17 mouse cellular contexts compared by ENCODE assay signal in the genomic region with DNA sequence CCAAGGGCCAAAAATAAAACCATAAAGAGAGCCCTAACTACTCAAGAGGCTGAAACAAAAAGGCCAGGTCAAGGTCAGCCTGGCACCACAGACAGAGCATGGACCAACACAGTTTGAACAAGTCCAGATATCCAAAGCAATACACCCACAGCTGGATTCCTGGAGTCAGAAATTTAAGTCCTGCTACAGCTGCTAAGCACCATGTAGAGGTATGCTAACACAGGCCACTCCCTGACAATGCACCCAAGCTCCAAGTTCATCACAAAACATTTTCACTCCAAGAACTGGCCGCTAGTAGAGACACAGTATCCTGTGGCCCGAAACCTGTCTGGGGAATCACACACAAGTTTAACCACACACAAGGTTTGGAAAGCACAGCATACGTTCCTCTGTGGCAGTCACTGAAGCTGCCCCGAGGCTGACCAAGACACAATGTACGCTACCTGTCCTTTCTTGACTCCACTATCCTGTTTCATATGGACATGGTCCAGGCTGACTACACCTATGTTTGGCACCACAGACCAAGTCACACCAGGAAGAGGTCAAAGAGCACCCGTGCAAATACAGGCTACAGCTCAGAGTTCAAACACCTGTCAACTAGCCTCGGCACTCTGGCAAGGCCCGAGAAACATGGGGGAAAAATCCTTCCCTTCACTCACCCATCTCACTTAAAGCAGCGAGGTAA. TPM values are rescaled to one million over a fixed set of nuclear protein-coding genes. Genes with fewer than 3 reads are reported as not detected.
DNase-seq lines count a peak whose midpoint lies in the region; ATAC-seq and TF ChIP-seq lines count a peak whose summit lies in the region.
"Had no signal": no experiment of that assay in that cellular context is flagged by ENCODE, and none has a peak within 500 bp of the region (broad histone marks: within the 10 kb centered on the region; RNA-seq: fewer than 3 reads in every experiment).

No protein-coding gene starts in this region.

- no peak overlapping the region for H3K4me3 ChIP-seq in heart, embryonic 10.5 days
- H3K4me3 ChIP-seq in heart, adult 2 months = no peak overlapping the region
- H3K4me3 ChIP-seq in kidney, embryonic 15.5 days (replicated peaks) = no peak overlapping the region
- H3K4me3 ChIP-seq in liver, embryonic 14.5 days (ENCODE audit: insufficient read depth in 1 of 2, low read depth in 2 of 2, low read length in 2 of 2) = no peak overlapping the region
- H3K4me3 ChIP-seq: embryonic facial prominence, embryonic 10.5 days; megakaryocyte, embryonic 14.5 days; neural tube, embryonic 13.5 days had no signal

- peaks cover 48% of the 10 kb centered on the region for H3K36me3 ChIP-seq in heart, embryonic 10.5 days
- H3K36me3 ChIP-seq in heart, adult 2 months (ENCODE audit: control insufficient read depth, insufficient read depth, low read length) = peaks cover 3% of the 10 kb centered on the region; the same call in 1 of the 2 replicates
- peaks cover 54% of the 10 kb centered on the region for H3K36me3 ChIP-seq in kidney, embryonic 15.5 days
- no peaks in the 10 kb centered on the region; the same call in 1 of the 2 replicates for H3K36me3 ChIP-seq in liver, embryonic 14.5 days (replicated peaks; ENCODE audit: control insufficient read depth, insufficient read depth, low read depth)

- intact Hi-C loops in heart, adult 2 months (cut with DNase I) = no loop called here

- peaks cover 9% of the 10 kb centered on the region for H3K79me2 ChIP-seq in heart, adult 2 months (replicated peaks; ENCODE audit: control insufficient read depth, insufficient read depth, low read length)

- TF ChIP-seq EP300 in heart, adult 2 months (IDR thresholded peaks at IDR 0.05; ENCODE audit: insufficient read depth, low read depth, low read length) = no peak
- no peak for TF ChIP-seq EP300 in liver, embryonic 14.5 days (IDR thresholded peaks at IDR 0.05; ENCODE audit: low read depth)

- H3K27ac ChIP-seq in heart, embryonic 10.5 days = peak overlapping the region; percentile 12; the same call in 1 of the 2 replicates
- H3K27ac ChIP-seq in heart, adult 2 months = no peak overlapping the region; the same call in 1 of the 2 replicates
- H3K27ac ChIP-seq in kidney, embryonic 15.5 days = no peak overlapping the region
- H3K27ac ChIP-seq in liver, embryonic 14.5 days = no peak overlapping the region
- H3K27ac ChIP-seq: embryonic facial prominence, embryonic 10.5 days; hindbrain, postnatal 0 days; neural tube, embryonic 13.5 days had no signal

- WGBS in heart, embryonic 10.5 days = 95% methylated on average over 9 of the region's 9 CpGs
- 79% methylated on average over 9 of the region's 9 CpGs for WGBS in heart, adult 2 months
- WGBS in kidney, embryonic 15.5 days = 90% methylated on average over 9 of the region's 9 CpGs
- 71% methylated on average over 9 of the region's 9 CpGs for WGBS in liver, embryonic 14.5 days (ENCODE audit: insufficient replicate concordance)

- no peak overlapping the region for H3K4me2 ChIP-seq in kidney, embryonic 15.5 days
- peak overlapping the region; percentile 13; the same call in 1 of the 2 replicates for H3K4me2 ChIP-seq in liver, embryonic 14.5 days (ENCODE audit: low read depth)
- H3K4me2 ChIP-seq: neural tube, embryonic 13.5 days had no signal

- no peak overlapping the region for H3K9ac ChIP-seq in heart, adult 2 months (ENCODE audit: low read depth, low read length)
- no peak overlapping the region for H3K9ac ChIP-seq in kidney, embryonic 15.5 days
- H3K9ac ChIP-seq in liver, embryonic 14.5 days (replicated peaks) = no peak overlapping the region
- H3K9ac ChIP-seq: neural tube, embryonic 13.5 days had no signal

- no peak for DNase-seq in heart, embryonic 10.5 days (ENCODE audit: low spot score)
- no peak for DNase-seq in heart, adult 2 months
- DNase-seq in kidney, adult 18-20 months = peak; percentile 41
- peak; percentile 50 for DNase-seq in ZHBTc4 (ENCODE audit: low read depth, low spot score)
- no peak for DNase-seq in liver, embryonic 14.5 days (ENCODE audit: low read depth in 3 of 3, low spot score in 3 of 3)
- DNase-seq in spleen, postnatal 10 days (ENCODE audit: low spot score in 2 of 2) = no peak
- no peak for DNase-seq in layer of hippocampus, adult 18-20 months (ENCODE audit: low spot score in 2 of 2)
- DNase-seq: adrenal gland, postnatal 10 days; cerebellum, postnatal 14 days; heart, postnatal 36 days; spleen, adult 18-20 months had no signal

- no peak for TF ChIP-seq CTCF in heart, adult 2 months (IDR thresholded peaks at IDR 0.05)
- no peak for TF ChIP-seq CTCF in liver, embryonic 14.5 days (IDR thresholded peaks at IDR 0.05; ENCODE audit: low read depth)

- peaks cover 15% of the 10 kb centered on the region for H3K4me1 ChIP-seq in heart, embryonic 10.5 days
- H3K4me1 ChIP-seq in heart, adult 2 months (ENCODE audit: control insufficient read depth, insufficient read depth, low read length) = peaks cover 15% of the 10 kb centered on the region
- no peaks in the 10 kb centered on the region for H3K4me1 ChIP-seq in kidney, embryonic 15.5 days
- H3K4me1 ChIP-seq in liver, embryonic 14.5 days (replicated peaks; ENCODE audit: control insufficient read depth in 2 of 2, insufficient read depth in 2 of 2, low read length in 1 of 2) = peaks cover under 1 to 16% of the 10 kb centered on the region in 2 experiments
- H3K4me1 ChIP-seq: embryonic facial prominence, embryonic 10.5 days had no signal

- no peak for ATAC-seq in kidney, embryonic 15.5 days (replicated peaks; ENCODE audit: low FRiP score)
- ATAC-seq in liver, embryonic 14.5 days (ENCODE audit: insufficient read depth) = no peak
- ATAC-seq: hindbrain, postnatal 0 days; lung, postnatal 0 days had no signal

- TF ChIP-seq POLR2A in heart, adult 2 months (IDR thresholded peaks at IDR 0.05; ENCODE audit: insufficient read depth, low read depth, low read length) = no peak

- H3K9me3 ChIP-seq in heart, embryonic 10.5 days = no peaks in the 10 kb centered on the region
- H3K9me3 ChIP-seq in kidney, embryonic 15.5 days (replicated peaks) = no peaks in the 10 kb centered on the region
- no peaks in the 10 kb centered on the region for H3K9me3 ChIP-seq in liver, embryonic 14.5 days (ENCODE audit: control insufficient read depth, low read length)
- H3K9me3 ChIP-seq: embryonic facial prominence, embryonic 10.5 days; megakaryocyte, embryonic 14.5 days; neural tube, embryonic 13.5 days had no signal

- no peaks in the 10 kb centered on the region for H3K27me3 ChIP-seq in heart, embryonic 10.5 days (ENCODE audit: insufficient read depth, poor library complexity, severe bottlenecking)
- H3K27me3 ChIP-seq in heart, adult 2 months (ENCODE audit: control insufficient read depth, insufficient read depth, low read length) = no peaks in the 10 kb centered on the region
- H3K27me3 ChIP-seq in kidney, embryonic 15.5 days = no peaks in the 10 kb centered on the region
- H3K27me3 ChIP-seq in liver, embryonic 14.5 days (ENCODE audit: control insufficient read depth, insufficient read depth, low read length) = no peaks in the 10 kb centered on the region
- H3K27me3 ChIP-seq: megakaryocyte, embryonic 14.5 days; neural tube, embryonic 13.5 days had no signal

RNA-seq across cellular contexts. Expression of a gene that starts 28.7 kb away (rescaled TPM):
- 78.4 and 107 TPM in 2 replicates for polyA plus RNA-seq in heart, embryonic 10.5 days (2016; fragmentation: Nextera tagmentation; extraction: Ambion mirVana)
- 100 to 1,000 TPM; 107 to 109 TPM for total RNA-seq in heart, adult 2 months (2021)
- polyA plus RNA-seq in heart, adult 2 months (2012; rRNA removed) = 52.0 and 73.2 TPM in 2 replicates
- polyA plus RNA-seq in kidney, embryonic 15.5 days (2015; fragmentation: Nextera tagmentation; extraction: Ambion mirVana) = 92.0 and 98.4 TPM in 2 replicates
- 15.7 and 22.4 TPM in 2 replicates for polyA plus RNA-seq in liver, embryonic 14.5 days (2012; rRNA removed)
- polyA plus RNA-seq in liver, embryonic 14.5 days (2014; fragmentation: Nextera tagmentation; extraction: Ambion mirVana) = 26.0 and 30.1 TPM in 2 replicates
- 100 to 1,000 TPM; 184 to 203 TPM for total RNA-seq in layer of hippocampus, adult 18-20 months (2021)

RNA-seq across cellular contexts. Expression of a gene that starts 51.6 kb away (rescaled TPM):
- 33.5 and 45.5 TPM in 2 replicates for polyA plus RNA-seq in heart, embryonic 10.5 days (2016; fragmentation: Nextera tagmentation; extraction: Ambion mirVana)
- total RNA-seq in heart, adult 2 months (2021) = 10 to 100 TPM; 32.9 to 40.7 TPM
- 97.1 and 106 TPM in 2 replicates for polyA plus RNA-seq in heart, adult 2 months (2012; rRNA removed)
- 45.8 and 48.3 TPM in 2 replicates for polyA plus RNA-seq in kidney, embryonic 15.5 days (2015; fragmentation: Nextera tagmentation; extraction: Ambion mirVana)
- polyA plus RNA-seq in liver, embryonic 14.5 days (2012; rRNA removed) = 7.4 and 10.5 TPM in 2 replicates
- polyA plus RNA-seq in liver, embryonic 14.5 days (2014; fragmentation: Nextera tagmentation; extraction: Ambion mirVana) = 8.5 and 9.4 TPM in 2 replicates
- total RNA-seq in layer of hippocampus, adult 18-20 months (2021) = 10 to 100 TPM; 59.2 to 61.9 TPM

Comparison
In these comparisons a context has a peak if more than half of its experiments do, and no peak if none do; other contexts are left out.
1. DNase-seq: peak in kidney, adult 18-20 months (single experiment) and ZHBTc4 (single experiment); none in heart, embryonic 10.5 days (single experiment), heart, adult 2 months (0 of 2), liver, embryonic 14.5 days (0 of 3), spleen, postnatal 10 days (0 of 2) and layer of hippocampus, adult 18-20 months (0 of 2).